Mouse (Mus musculus) kidney, adult 2 months (tissue): ENCODE measurements around the gene Prpsap1. TPM values are rescaled to one million over a fixed set of nuclear protein-coding genes. Genes with fewer than 3 reads are reported as not detected.

ENCODE experiments used
- DNase-seq: peaks from one replicate; pipeline ENCODE4 v3.0.0; 2021
- H3K27ac ChIP-seq: fragments of 200-500 bp; 2 replicates; pipeline ENCODE4 v1.5.1; 2012; ENCODE audit warnings: low read depth, low read length, control low read depth, inconsistent platforms; ENCODE audit not compliant: insufficient read depth
- H3K27me3 ChIP-seq: fragments of 200-500 bp; replicated peaks from 2 replicates; pipeline ENCODE4 v1.6.1; 2012; ENCODE audit warnings: mild to moderate bottlenecking, moderate library complexity, low read length, inconsistent platforms; ENCODE audit not compliant: control insufficient read depth, insufficient read depth
- H3K36me3 ChIP-seq: fragments of 200-500 bp; 2 replicates; pipeline ENCODE4 v1.6.1; 2012; ENCODE audit warnings: mild to moderate bottlenecking, moderate library complexity, low read length, inconsistent platforms; ENCODE audit not compliant: control insufficient read depth, insufficient read depth
- H3K4me1 ChIP-seq: fragments of 200-500 bp; 2 replicates; pipeline ENCODE4 v1.6.1; 2011; ENCODE audit warnings: low read length; ENCODE audit not compliant: control insufficient read depth, insufficient read depth
- H3K4me3 ChIP-seq: fragments of 200-500 bp; 2 replicates; pipeline ENCODE4 v1.5.1; 2011; ENCODE audit warnings: mild to moderate bottlenecking, low read depth, low read length, control low read depth; ENCODE audit not compliant: insufficient read depth
- CTCF ChIP-seq: fragments of 200-500 bp; conservative IDR thresholded peaks from 2 replicates; pipeline ENCODE4 v1.5.1; 2011; ENCODE audit warnings: low read depth, mild to moderate bottlenecking, control low read depth, low read length, moderate library complexity, mixed read lengths; ENCODE audit not compliant: insufficient read depth, insufficient read length
- POLR2A ChIP-seq: fragments of 200-500 bp; IDR thresholded peaks from one replicate; pipeline ENCODE4 v1.6.1; 2011; ENCODE audit warnings: low read depth, low read length, control low read depth
- WGBS: fragments of 180-500 bp; shearing (Covaris S2); methylation state at CpG from one replicate; pipeline ENCODE4 v1.1.7; 2018; 5-methylcytosine and 5-hydroxymethylcytosine counted together
- polyA plus RNA-seq: library from polyadenylated mRNA; depleted of rRNA; stranded (reverse); fragments of >200 nt; gene quantifications from 2 replicates; pipeline ENCODE4 v1.2.3, GENCODE M21; 2012

The Prpsap1 gene
- polyA plus RNA-seq, 1 experiment = 87.5 TPM

- H3K27ac ChIP-seq = peak overlapping the region; percentile 67
- TF ChIP-seq POLR2A (no peak), CTCF (no peak)
- WGBS = under 1% methylated on average over 63 of the region's 63 CpGs
- H3K4me3 ChIP-seq = peak overlapping the region; percentile 57
- H3K4me1 ChIP-seq = no peaks in the 10 kb centered on the region
- H3K36me3 ChIP-seq = no peaks in the 10 kb centered on the region
- no peaks in the 10 kb centered on the region for H3K27me3 ChIP-seq
- peak; percentile 38 for DNase-seq
These were observed 39.5 kb upstream of the Prpsap1 start for GRCm38 (mm10) chr11:116533341-116534153.

- Histone ChIP-seq H3K27ac (peak overlapping the region; percentile 67), H3K27me3 (no peaks in the 10 kb centered on the region), H3K36me3 (no peaks in the 10 kb centered on the region), H3K4me1 (no peaks in the 10 kb centered on the region), H3K4me3 (peak overlapping the region; percentile 57)
- under 1% methylated on average over 50 of the region's 50 CpGs for WGBS
- TF ChIP-seq CTCF (no peak), POLR2A (no peak)
- peak; percentile 75 for DNase-seq
These were observed 38.9 kb upstream of the Prpsap1 start for GRCm38 (mm10) chr11:116532810-116533338.

GRCm38 (mm10) chr11:116532262-116532809, 38.3 kb upstream of the Prpsap1 start:
- no peaks in the 10 kb centered on the region for H3K27me3 ChIP-seq
- WGBS = under 1% methylated on average over 30 of the region's 30 CpGs
- peak overlapping the region; percentile 12; the same call in 1 of the 2 replicates for H3K27ac ChIP-seq
- H3K36me3 ChIP-seq = no peaks in the 10 kb centered on the region
- peak overlapping the region; percentile 57 for H3K4me3 ChIP-seq
- no peaks in the 10 kb centered on the region for H3K4me1 ChIP-seq
- DNase-seq = peak; percentile 24
- TF ChIP-seq CTCF = no peak
- TF ChIP-seq POLR2A = no peak

- no peaks in the 10 kb centered on the region for H3K4me1 ChIP-seq
- 3% methylated on average over 48 of the region's 48 CpGs for WGBS
- peak overlapping the region; percentile 57 for H3K4me3 ChIP-seq
- no peaks in the 10 kb centered on the region for H3K27me3 ChIP-seq
- no peak for DNase-seq
- H3K36me3 ChIP-seq = no peaks in the 10 kb centered on the region
- H3K27ac ChIP-seq = no peak overlapping the region
- no peak for TF ChIP-seq POLR2A
- TF ChIP-seq CTCF = no peak
These were observed 37.6 kb upstream of the Prpsap1 start for GRCm38 (mm10) chr11:116531371-116532191.

- H3K4me1 ChIP-seq = no peaks in the 10 kb centered on the region
- DNase-seq = peak; percentile 35
- no peaks in the 10 kb centered on the region for H3K27me3 ChIP-seq
- 62% methylated on average over 11 of the region's 11 CpGs for whole genome bisulfite sequencing
- H3K27ac ChIP-seq = no peak within 1 kb of the TSS
- no peaks in the 10 kb centered on the region for H3K36me3 ChIP-seq
- TF ChIP-seq POLR2A (no peak), CTCF (no peak)
- peak within 1 kb of the TSS; percentile 57 for H3K4me3 ChIP-seq
These were observed 36.5 kb upstream of the Prpsap1 start, which contains the start of gene Sphk1 for GRCm38 (mm10) chr11:116530187-116531147. TSS of gene Sphk1 (plus strand) at chr11:116530925.
